Mouse (Mus musculus): ENCODE measurements around the gene Bean1. TPM values are rescaled to one million over a fixed set of nuclear protein-coding genes. Genes with fewer than 3 reads are reported as not detected.

Bean1 gene
- polyA plus RNA-seq, 1 experiment from 2014 or later: 1.1 TPM

GRCm38 (mm10) chr8:104160731-104161130 is 9.5 kb upstream of the Bean1 start:
- Histone ChIP-seq H3K9me3 (replicated peaks; ENCODE audit: control insufficient read depth, low read length) (no peaks in the 10 kb centered on the region), H3K27me3 (ENCODE audit: control insufficient read depth, insufficient read depth, low read length) (no peaks in the 10 kb centered on the region), H3K4me3 (replicated peaks; ENCODE audit: low read length) (no peak overlapping the region), H3K4me2 (ENCODE audit: low read depth, low read length) (no peak overlapping the region), H3K9ac (ENCODE audit: low read length) (no peak overlapping the region), H3K36me3 (ENCODE audit: control insufficient read depth, insufficient read depth, low read length) (no peaks in the 10 kb centered on the region), H3K4me1 (ENCODE audit: control insufficient read depth, insufficient read depth, low read length) (no peaks in the 10 kb centered on the region), H3K27ac (ENCODE audit: low read length) (no peak overlapping the region)
- no peak for ATAC-seq (ENCODE audit: insufficient read depth, low FRiP score)
- WGBS: 67% methylated on average over 5 of the region's 5 CpGs

- no peak for ATAC-seq (ENCODE audit: insufficient read depth, low FRiP score)
- Histone ChIP-seq H3K9ac (ENCODE audit: low read length) (no peak overlapping the region), H3K36me3 (ENCODE audit: control insufficient read depth, insufficient read depth, low read length) (no peaks in the 10 kb centered on the region), H3K4me1 (ENCODE audit: control insufficient read depth, insufficient read depth, low read length) (peaks cover 7% of the 10 kb centered on the region; the same call in 1 of the 2 replicates), H3K4me3 (replicated peaks; ENCODE audit: low read length) (no peak overlapping the region), H3K9me3 (replicated peaks; ENCODE audit: control insufficient read depth, low read length) (no peaks in the 10 kb centered on the region), H3K27me3 (ENCODE audit: control insufficient read depth, insufficient read depth, low read length) (peaks cover 31% of the 10 kb centered on the region), H3K27ac (ENCODE audit: low read length) (no peak overlapping the region), H3K4me2 (ENCODE audit: low read depth, low read length) (no peak overlapping the region)
- WGBS: 80% methylated on average over 3 of the region's 3 CpGs
These were observed 781 bp upstream of the Bean1 start for GRCm38 (mm10) chr8:104169461-104169860.

- peak overlapping the region; percentile 92 for H3K4me2 ChIP-seq (ENCODE audit: low read depth, low read length)
- no peaks in the 10 kb centered on the region for H3K36me3 ChIP-seq (ENCODE audit: control insufficient read depth, insufficient read depth, low read length)
- H3K9me3 ChIP-seq (replicated peaks; ENCODE audit: control insufficient read depth, low read length): no peaks in the 10 kb centered on the region
- peak overlapping the region; percentile 62 for H3K4me3 ChIP-seq (replicated peaks; ENCODE audit: low read length)
- peak overlapping the region; percentile 76 for H3K9ac ChIP-seq (ENCODE audit: low read length)
- peaks cover 7% of the 10 kb centered on the region; the same call in 1 of the 2 replicates for H3K4me1 ChIP-seq (ENCODE audit: control insufficient read depth, insufficient read depth, low read length)
- no peak overlapping the region for H3K27ac ChIP-seq (ENCODE audit: low read length)
- peaks cover 31% of the 10 kb centered on the region for H3K27me3 ChIP-seq (ENCODE audit: control insufficient read depth, insufficient read depth, low read length)
- no peak for ATAC-seq (ENCODE audit: insufficient read depth, low FRiP score)
- 5% methylated on average over 32 of the region's 32 CpGs for WGBS
These were observed 893 bp downstream of the Bean1 start for GRCm38 (mm10) chr8:104171050-104171620.

- Histone ChIP-seq H3K27ac (ENCODE audit: low read length) (no peak overlapping the region), H3K4me3 (replicated peaks; ENCODE audit: low read length) (no peak overlapping the region), H3K9ac (ENCODE audit: low read length) (no peak overlapping the region), H3K4me2 (ENCODE audit: low read depth, low read length) (no peak overlapping the region), H3K9me3 (replicated peaks; ENCODE audit: control insufficient read depth, low read length) (no peaks in the 10 kb centered on the region), H3K27me3 (ENCODE audit: control insufficient read depth, insufficient read depth, low read length) (peaks cover 31% of the 10 kb centered on the region), H3K4me1 (ENCODE audit: control insufficient read depth, insufficient read depth, low read length) (peaks cover 7% of the 10 kb centered on the region; the same call in 1 of the 2 replicates), H3K36me3 (ENCODE audit: control insufficient read depth, insufficient read depth, low read length) (no peaks in the 10 kb centered on the region)
- WGBS: 91% methylated on average over 6 of the region's 6 CpGs
- no peak for ATAC-seq (ENCODE audit: insufficient read depth, low FRiP score)
These were observed 2.2 kb downstream of the Bean1 start for GRCm38 (mm10) chr8:104172420-104172819.

GRCm38 (mm10) chr8:104175848-104176527 is 5.7 kb downstream of the Bean1 start:
- WGBS: 62% methylated on average over 8 of the region's 8 CpGs
- Histone ChIP-seq H3K9ac (ENCODE audit: low read length) (no peak overlapping the region), H3K4me2 (ENCODE audit: low read depth, low read length) (no peak overlapping the region), H3K4me3 (replicated peaks; ENCODE audit: low read length) (no peak overlapping the region), H3K27me3 (ENCODE audit: control insufficient read depth, insufficient read depth, low read length) (peaks cover 25% of the 10 kb centered on the region), H3K27ac (ENCODE audit: low read length) (no peak overlapping the region), H3K9me3 (replicated peaks; ENCODE audit: control insufficient read depth, low read length) (no peaks in the 10 kb centered on the region), H3K4me1 (ENCODE audit: control insufficient read depth, insufficient read depth, low read length) (peaks cover 3% of the 10 kb centered on the region; the same call in 1 of the 2 replicates), H3K36me3 (ENCODE audit: control insufficient read depth, insufficient read depth, low read length) (no peaks in the 10 kb centered on the region)
- ATAC-seq (ENCODE audit: insufficient read depth, low FRiP score): no peak

- Histone ChIP-seq H3K4me2 (ENCODE audit: low read depth, low read length) (no peak overlapping the region), H3K4me3 (replicated peaks; ENCODE audit: low read length) (no peak overlapping the region), H3K27ac (ENCODE audit: low read length) (no peak overlapping the region), H3K36me3 (ENCODE audit: control insufficient read depth, insufficient read depth, low read length) (no peaks in the 10 kb centered on the region), H3K4me1 (ENCODE audit: control insufficient read depth, insufficient read depth, low read length) (no peaks in the 10 kb centered on the region), H3K9ac (ENCODE audit: low read length) (no peak overlapping the region), H3K9me3 (replicated peaks; ENCODE audit: control insufficient read depth, low read length) (no peaks in the 10 kb centered on the region), H3K27me3 (ENCODE audit: control insufficient read depth, insufficient read depth, low read length) (peaks cover 15% of the 10 kb centered on the region)
- WGBS: 72% methylated on average over 4 of the region's 4 CpGs
- ATAC-seq (ENCODE audit: insufficient read depth, low FRiP score): peak; percentile 34; the same call in 1 of the 2 replicates
These were observed 6.8 kb downstream of the Bean1 start for GRCm38 (mm10) chr8:104177054-104177453.

GRCm38 (mm10) chr8:104184905-104185304 is 14.7 kb downstream of the Bean1 start:
- no peak overlapping the region for H3K27ac ChIP-seq (ENCODE audit: low read length)
- no peak overlapping the region for H3K9ac ChIP-seq (ENCODE audit: low read length)
- H3K4me3 ChIP-seq (replicated peaks; ENCODE audit: low read length): no peak overlapping the region
- WGBS: 37% methylated on average over 6 of the region's 6 CpGs
- H3K27me3 ChIP-seq (ENCODE audit: control insufficient read depth, insufficient read depth, low read length): no peaks in the 10 kb centered on the region
- H3K36me3 ChIP-seq (ENCODE audit: control insufficient read depth, insufficient read depth, low read length): no peaks in the 10 kb centered on the region
- no peak overlapping the region for H3K4me2 ChIP-seq (ENCODE audit: low read depth, low read length)
- no peak for ATAC-seq (ENCODE audit: insufficient read depth, low FRiP score)
- no peaks in the 10 kb centered on the region for H3K4me1 ChIP-seq (ENCODE audit: control insufficient read depth, insufficient read depth, low read length)
- no peaks in the 10 kb centered on the region for H3K9me3 ChIP-seq (replicated peaks; ENCODE audit: control insufficient read depth, low read length)

GRCm38 (mm10) chr8:104186827-104187226 is 16.6 kb downstream of the Bean1 start:
- Histone ChIP-seq H3K27me3 (ENCODE audit: control insufficient read depth, insufficient read depth, low read length) (no peaks in the 10 kb centered on the region), H3K36me3 (ENCODE audit: control insufficient read depth, insufficient read depth, low read length) (no peaks in the 10 kb centered on the region), H3K9me3 (replicated peaks; ENCODE audit: control insufficient read depth, low read length) (no peaks in the 10 kb centered on the region), H3K4me1 (ENCODE audit: control insufficient read depth, insufficient read depth, low read length) (peaks cover 10% of the 10 kb centered on the region), H3K9ac (ENCODE audit: low read length) (no peak overlapping the region), H3K4me3 (replicated peaks; ENCODE audit: low read length) (no peak overlapping the region), H3K27ac (ENCODE audit: low read length) (no peak overlapping the region), H3K4me2 (ENCODE audit: low read depth, low read length) (no peak overlapping the region)
- ATAC-seq (ENCODE audit: insufficient read depth, low FRiP score): no peak
- 77% methylated on average over 4 of the region's 4 CpGs for WGBS

GRCm38 (mm10) chr8:104187622-104188021 is 17.4 kb downstream of the Bean1 start:
- H3K4me1 ChIP-seq (ENCODE audit: control insufficient read depth, insufficient read depth, low read length): peaks cover 10% of the 10 kb centered on the region
- no peaks in the 10 kb centered on the region for H3K9me3 ChIP-seq (replicated peaks; ENCODE audit: control insufficient read depth, low read length)
- no peak overlapping the region for H3K27ac ChIP-seq (ENCODE audit: low read length)
- no peak overlapping the region for H3K4me2 ChIP-seq (ENCODE audit: low read depth, low read length)
- H3K4me3 ChIP-seq (replicated peaks; ENCODE audit: low read length): no peak overlapping the region
- 87% methylated on average over 6 of the region's 6 CpGs for WGBS
- H3K9ac ChIP-seq (ENCODE audit: low read length): no peak overlapping the region
- H3K36me3 ChIP-seq (ENCODE audit: control insufficient read depth, insufficient read depth, low read length): no peaks in the 10 kb centered on the region
- H3K27me3 ChIP-seq (ENCODE audit: control insufficient read depth, insufficient read depth, low read length): no peaks in the 10 kb centered on the region
- no peak for ATAC-seq (ENCODE audit: insufficient read depth, low FRiP score)

Measured in stomach, embryonic 16.5 days (tissue).